Mouse (Mus musculus) C2C12 (cell line): ENCODE measurements around the gene St3gal3.

Source experiments
- CEBPB ChIP-seq: IDR thresholded peaks from one replicate; pipeline ENCODE4 v1.6.1; 2011; ENCODE audit warnings: low read depth, mild to moderate bottlenecking, control low read depth, moderate library complexity
- CTCF ChIP-seq: IDR thresholded peaks from one replicate; pipeline ENCODE4 v1.5.1; 2011; ENCODE audit not compliant: control insufficient read depth, insufficient read depth, insufficient read length
- MYOD1 ChIP-seq: IDR thresholded peaks from one replicate; pipeline ENCODE4 v1.6.1; 2011; ENCODE audit warnings: low read depth; ENCODE audit not compliant: control insufficient read depth, insufficient read length
- USF1 ChIP-seq: IDR thresholded peaks from one replicate; pipeline ENCODE4 v1.6.1; 2011; ENCODE audit warnings: low read depth, mild to moderate bottlenecking, control low read depth, moderate library complexity

DNA sequence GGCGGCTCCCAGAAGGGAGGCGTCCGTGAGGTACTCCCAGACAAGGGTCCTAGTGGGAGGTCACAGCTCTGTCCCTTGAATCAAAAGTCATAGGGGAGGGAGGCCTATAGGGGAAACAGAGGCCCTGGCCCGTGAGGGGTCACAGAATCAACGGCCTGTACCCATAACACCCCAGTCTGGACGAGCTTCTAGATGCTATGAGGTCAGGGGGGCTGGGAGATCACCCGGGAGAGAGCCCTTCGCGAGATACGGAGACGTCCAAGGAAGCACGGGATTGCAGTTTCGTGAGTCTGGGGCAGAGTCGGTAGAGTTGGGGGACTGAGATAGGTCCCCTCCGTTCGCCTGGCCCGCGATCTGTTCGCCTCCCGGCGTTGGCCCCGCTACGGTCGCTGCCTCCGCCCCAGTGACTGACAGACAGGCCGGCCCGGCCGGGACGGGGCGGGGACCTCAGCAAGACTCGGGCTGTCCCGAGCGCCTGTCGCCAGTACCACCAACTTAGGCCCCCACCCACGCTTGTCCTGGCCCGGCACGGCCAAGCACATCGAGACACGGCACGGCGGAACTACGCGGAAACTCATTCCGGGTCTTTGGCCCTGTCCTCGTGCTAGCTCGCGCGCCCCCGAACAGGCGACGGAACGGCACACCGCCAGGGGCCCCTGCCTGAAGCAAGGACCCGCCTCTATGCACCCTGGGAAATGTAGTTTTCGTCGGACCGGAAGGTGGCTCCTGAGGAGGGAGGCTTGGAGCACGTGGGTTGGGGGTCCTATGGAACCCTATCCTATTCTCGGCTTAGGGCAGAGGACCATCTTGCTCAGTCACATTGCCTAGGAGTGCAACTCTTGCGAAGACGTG, 219.9 kb downstream of the St3gal3 start, which contains the start of gene Ipo13:
- TF ChIP-seq CTCF (no peak), MYOD1 (no peak), CEBPB (no peak), USF1 (peak; percentile 79)
